Mouse (Mus musculus) layer of hippocampus, adult 2 months (tissue): ENCODE measurements around the gene Rpl27a. TPM values are rescaled to one million over a fixed set of nuclear protein-coding genes. Genes with fewer than 3 reads are reported as not detected.

Experiments used
- DNase-seq, 2 experiments: peaks; one replicate each; pipeline ENCODE4 v3.0.0; 2022; ENCODE audit warnings: low spot score in 2 of 2
- H3K27ac ChIP-seq: fragments of 200-600 bp; 2 replicates; pipeline ENCODE4 v1.8.1; 2022
- H3K4me3 ChIP-seq: fragments of 200-600 bp; 2 replicates; pipeline ENCODE4 v1.8.1; 2022; ENCODE audit warnings: mild to moderate bottlenecking
- CTCF ChIP-seq: fragments of 200-600 bp; conservative IDR thresholded peaks from 2 replicates; pipeline ENCODE4 v1.8.1; 2022; ENCODE audit warnings: antibody characterized with exemption, mild to moderate bottlenecking, moderate library complexity
- total RNA-seq, 2 experiments: library from RNA; stranded (reverse); gene quantifications; 2 replicates each; pipeline ENCODE4 v1.2.3; 2021

Gene Rpl27a
- total RNA-seq, 2 experiments from 2014 or later = 143 to 145 TPM

GRCm38 (mm10) chr7:109511838-109512237, 7.1 kb upstream of the Rpl27a start:
- Histone ChIP-seq H3K27ac (no peak overlapping the region), H3K4me3 (no peak overlapping the region)
- TF ChIP-seq CTCF = no peak
- no peak for DNase-seq

GRCm38 (mm10) chr7:109516500-109516899, 2.4 kb upstream of the Rpl27a start:
- no peak for DNase-seq
- H3K27ac ChIP-seq = no peak overlapping the region
- TF ChIP-seq CTCF = no peak
- H3K4me3 ChIP-seq = no peak overlapping the region

- H3K4me3 ChIP-seq = peak overlapping the region; percentile 74
- peak overlapping the region; percentile 99 for H3K27ac ChIP-seq
- DNase-seq = no peak
- TF ChIP-seq CTCF = no peak
Observed at GRCm38 (mm10) chr7:109518036-109518681, 788 bp upstream of the Rpl27a start.

- DNase-seq = no peak
- no peak for TF ChIP-seq CTCF
- Histone ChIP-seq H3K27ac (peak overlapping the region; percentile 99; the same call in 1 of the 2 replicates), H3K4me3 (peak overlapping the region; percentile 74)
Observed at GRCm38 (mm10) chr7:109519936-109520335, 989 bp downstream of the Rpl27a start.

GRCm38 (mm10) chr7:109522084-109522483, 3.1 kb downstream of the Rpl27a start:
- no peak for DNase-seq
- TF ChIP-seq CTCF = no peak
- Histone ChIP-seq H3K4me3 (no peak overlapping the region), H3K27ac (no peak overlapping the region)

- H3K27ac ChIP-seq = no peak overlapping the region
- no peak for DNase-seq
- no peak overlapping the region for H3K4me3 ChIP-seq
- no peak for TF ChIP-seq CTCF
Observed at GRCm38 (mm10) chr7:109523304-109523703, 4.4 kb downstream of the Rpl27a start.

- no peak for DNase-seq
- Histone ChIP-seq H3K4me3 (no peak overlapping the region), H3K27ac (peak overlapping the region; percentile 33)
- TF ChIP-seq CTCF = no peak
Observed at GRCm38 (mm10) chr7:109523741-109524441, 4.9 kb downstream of the Rpl27a start.

GRCm38 (mm10) chr7:109524442-109524744, 5.4 kb downstream of the Rpl27a start:
- no peak for DNase-seq
- peak overlapping the region; percentile 51; the same call in 1 of the 2 replicates for H3K27ac ChIP-seq
- no peak for TF ChIP-seq CTCF
- H3K4me3 ChIP-seq = no peak overlapping the region

GRCm38 (mm10) chr7:109524763-109525162, 5.8 kb downstream of the Rpl27a start:
- DNase-seq = no peak
- TF ChIP-seq CTCF = no peak
- Histone ChIP-seq H3K27ac (peak overlapping the region; percentile 51), H3K4me3 (no peak overlapping the region)

- peak overlapping the region; percentile 51 for H3K27ac ChIP-seq
- no peak for DNase-seq
- H3K4me3 ChIP-seq = no peak overlapping the region
- TF ChIP-seq CTCF = no peak
Observed at GRCm38 (mm10) chr7:109525740-109526663, 7.1 kb downstream of the Rpl27a start.

- H3K4me3 ChIP-seq = no peak overlapping the region
- no peak for TF ChIP-seq CTCF
- no peak overlapping the region for H3K27ac ChIP-seq
- DNase-seq = no peak
Observed at GRCm38 (mm10) chr7:109527536-109527935, 8.6 kb downstream of the Rpl27a start.

- TF ChIP-seq CTCF = peak; percentile 83
- Histone ChIP-seq H3K4me3 (no peak overlapping the region), H3K27ac (peak overlapping the region; percentile 29; the same call in 1 of the 2 replicates)
- DNase-seq = peak in 1 of 2 experiments; percentile 58
Observed at GRCm38 (mm10) chr7:109528356-109528755, 9.4 kb downstream of the Rpl27a start.

GRCm38 (mm10) chr7:109529741-109530140, 10.8 kb downstream of the Rpl27a start:
- no peak overlapping the region for H3K27ac ChIP-seq
- DNase-seq = no peak
- no peak overlapping the region for H3K4me3 ChIP-seq
- TF ChIP-seq CTCF = no peak
